Mouse (Mus musculus): ENCODE results near the gene Sulf2. TPM values are rescaled to one million over a fixed set of nuclear protein-coding genes. Genes with fewer than 3 reads are reported as not detected.
"Not testable (repeated sequence)": the region's sequence is repeated elsewhere in the genome, so short reads cannot be mapped to it uniquely, and the experiment has no call there.

Gene Sulf2
- polyA plus RNA-seq, 2 experiments from 2014 or later = 2.5 to 5.6 TPM

GRCm38 (mm10) chr2:166084964-166085363, 70.5 kb downstream of the Sulf2 start:
- ATAC-seq = not testable (repeated sequence)

GRCm38 (mm10) chr2:166084111-166084510, 71.4 kb downstream of the Sulf2 start:
- no peak for ATAC-seq

GRCm38 (mm10) chr2:166083542-166084031, 71.9 kb downstream of the Sulf2 start:
- ATAC-seq = no peak

GRCm38 (mm10) chr2:166082661-166083060, 72.8 kb downstream of the Sulf2 start:
- ATAC-seq = no peak

GRCm38 (mm10) chr2:166082193-166082592, 73.3 kb downstream of the Sulf2 start:
- ATAC-seq = no peak

GRCm38 (mm10) chr2:166080967-166081750, 74.3 kb downstream of the Sulf2 start:
- ATAC-seq = no peak

- ATAC-seq = no peak
Observed at GRCm38 (mm10) chr2:166079961-166080885, 75.2 kb downstream of the Sulf2 start.

GRCm38 (mm10) chr2:166079231-166079630, 76.2 kb downstream of the Sulf2 start:
- ATAC-seq = no peak

- ATAC-seq = no peak
Observed at GRCm38 (mm10) chr2:166077371-166077770, 78.1 kb downstream of the Sulf2 start.

GRCm38 (mm10) chr2:166074322-166074721, 81.1 kb downstream of the Sulf2 start:
- ATAC-seq = no peak

GRCm38 (mm10) chr2:166073082-166073481, 82.4 kb downstream of the Sulf2 start:
- no peak for ATAC-seq

- no peak for ATAC-seq
Observed at GRCm38 (mm10) chr2:166071889-166072288, 83.6 kb downstream of the Sulf2 start.

- ATAC-seq = no peak
Observed at GRCm38 (mm10) chr2:166071481-166071880, 84.0 kb downstream of the Sulf2 start.

- no peak for ATAC-seq
Observed at GRCm38 (mm10) chr2:166069738-166070137, 85.7 kb downstream of the Sulf2 start.

- ATAC-seq = no peak
Observed at GRCm38 (mm10) chr2:166069164-166069563, 86.3 kb downstream of the Sulf2 start.

GRCm38 (mm10) chr2:166068261-166068660, 87.2 kb downstream of the Sulf2 start:
- no peak for ATAC-seq

GRCm38 (mm10) chr2:166066434-166066833, 89.0 kb downstream of the Sulf2 start:
- no peak for ATAC-seq

GRCm38 (mm10) chr2:166062431-166062830, 93.0 kb downstream of the Sulf2 start:
- no peak for ATAC-seq

GRCm38 (mm10) chr2:166062008-166062407, 93.5 kb downstream of the Sulf2 start:
- no peak for ATAC-seq

- ATAC-seq = no peak
Observed at GRCm38 (mm10) chr2:166059684-166060423, 95.6 kb downstream of the Sulf2 start.

- ATAC-seq = no peak
Observed at GRCm38 (mm10) chr2:166054002-166054539, 101.4 kb downstream of the Sulf2 start.

GRCm38 (mm10) chr2:166051966-166052365, 103.5 kb downstream of the Sulf2 start:
- ATAC-seq = no peak
